Mouse (Mus musculus) left cerebral cortex, adult 8-10 months (tissue): Measurements from ENCODE around the gene Nfkbib. TPM values are rescaled to one million over a fixed set of nuclear protein-coding genes. Genes with fewer than 3 reads are reported as not detected.
A peak's percentile ranks its signal among the peaks of the same experiment; 100 is the strongest.

Source experiments
- DNase-seq, 2 experiments: peaks; one replicate each; pipeline ENCODE4 v3.0.0; 2022; ENCODE audit warnings: low spot score in 2 of 2
- total RNA-seq, 4 experiments: library from RNA; stranded (reverse); gene quantifications; 2 replicates each; pipeline ENCODE4 v1.2.4; 2022

The Nfkbib gene
- total RNA-seq, 4 experiments from 2014 or later = 32.2 to 34.7 (median 33.3) TPM

DNA sequence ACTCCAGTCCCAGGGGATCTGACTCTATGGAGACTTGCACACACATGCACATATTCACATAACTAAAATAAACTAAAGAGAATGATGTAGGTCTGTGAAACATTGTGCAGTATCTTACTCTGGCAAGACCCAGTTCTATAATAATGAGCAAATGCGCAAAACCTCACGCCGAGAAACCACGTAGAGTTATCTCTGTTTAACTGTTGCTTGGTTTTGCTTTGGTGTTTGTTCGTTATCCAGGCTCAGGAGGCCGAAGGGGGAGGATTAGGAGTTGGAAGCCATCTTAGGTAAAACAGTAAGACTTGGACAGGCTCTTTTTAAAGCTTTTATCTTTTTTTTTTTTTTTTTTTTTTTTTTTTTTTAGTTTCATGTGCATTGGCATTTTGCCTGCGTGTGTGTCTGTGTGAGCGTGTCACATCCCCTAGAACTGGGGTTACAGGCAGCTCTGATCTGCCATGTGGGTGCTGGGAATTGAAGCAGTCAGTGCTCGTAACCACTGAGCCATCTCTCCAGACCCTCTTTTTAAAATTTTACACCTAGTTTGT lies 2.2 kb upstream of the Nfkbib start:
- DNase-seq = no peak

DNA sequence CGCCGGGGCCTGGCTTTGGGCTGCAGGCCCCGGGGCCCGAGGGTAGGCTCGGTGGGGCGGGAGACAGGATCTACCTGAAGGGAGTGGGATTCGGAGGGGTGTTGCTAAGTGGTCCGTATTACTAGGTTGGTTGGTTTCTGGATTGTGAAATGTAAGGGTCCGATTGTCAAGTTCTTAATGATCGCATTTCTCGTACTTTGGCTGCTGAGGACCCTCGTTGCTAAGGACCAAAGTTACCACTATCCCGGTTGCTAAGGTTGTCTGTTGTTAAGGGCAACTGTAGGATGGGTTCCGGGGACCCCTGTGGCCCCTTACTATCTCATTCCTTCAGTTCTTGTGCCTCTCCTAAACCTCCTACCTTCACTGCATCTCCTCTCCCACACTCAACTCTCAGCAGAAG lies 402 bp downstream of the Nfkbib start:
- DNase-seq = no peak

DNA sequence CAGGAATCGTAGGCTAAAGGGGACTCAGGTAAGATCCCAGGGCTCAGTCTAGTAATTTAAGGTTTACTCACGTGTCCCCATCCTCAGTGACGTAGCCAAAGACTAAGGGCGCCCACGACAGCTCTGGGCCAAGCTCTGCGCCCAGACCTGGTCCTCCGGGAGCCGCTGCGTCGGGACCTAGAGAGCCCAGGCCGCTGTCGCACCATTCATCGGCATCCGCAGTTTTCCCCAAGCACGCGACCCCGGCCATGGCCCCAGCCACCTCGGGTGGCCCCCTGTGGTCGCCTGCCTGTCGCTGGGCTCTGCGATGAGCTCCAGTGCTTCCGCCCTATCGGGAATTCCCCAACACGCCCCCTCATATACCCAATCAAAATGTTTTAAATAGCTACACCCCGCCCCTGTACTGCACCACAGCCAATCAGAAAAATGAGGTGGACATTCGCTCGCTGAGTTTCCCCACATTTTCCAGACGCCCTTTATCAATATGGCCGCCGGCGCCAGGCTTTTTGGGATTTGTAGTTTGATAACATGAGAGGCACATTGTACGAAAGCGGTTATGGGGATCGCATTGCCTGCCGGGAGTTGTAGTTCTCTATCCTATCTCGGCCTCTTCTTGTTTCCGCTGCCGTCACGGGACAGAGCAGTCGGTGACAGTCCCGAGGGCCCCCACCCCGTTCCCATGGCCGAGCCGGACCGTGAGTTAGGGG lies 986 bp downstream of the Nfkbib start, which contains the start of gene Sirt2:
Gene Sirt2 (plus strand): TSS at position 563 of the 707 bp plus-strand sequence.
- peak; percentile 95 to 98 for DNase-seq

DNA sequence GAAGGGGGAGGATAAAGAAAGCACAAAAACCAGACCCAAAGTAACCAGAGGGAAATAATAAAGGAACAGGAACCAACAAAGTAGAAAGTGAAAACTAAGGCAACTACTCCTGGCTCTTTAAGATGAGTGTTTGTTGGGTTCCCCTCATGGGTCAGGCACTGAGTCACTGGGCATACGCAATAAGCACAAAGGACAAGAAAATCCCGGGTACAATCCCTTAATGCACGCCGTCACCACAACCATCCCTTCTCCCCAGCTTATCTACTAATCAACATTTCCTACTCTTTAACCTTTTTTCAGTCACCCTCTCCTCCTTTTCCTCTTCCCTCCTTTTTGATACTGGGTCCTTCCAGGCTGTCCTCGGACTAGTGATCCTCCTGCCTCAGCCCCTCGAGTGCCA lies 2.1 kb downstream of the Nfkbib start:
- no peak for DNase-seq

DNA sequence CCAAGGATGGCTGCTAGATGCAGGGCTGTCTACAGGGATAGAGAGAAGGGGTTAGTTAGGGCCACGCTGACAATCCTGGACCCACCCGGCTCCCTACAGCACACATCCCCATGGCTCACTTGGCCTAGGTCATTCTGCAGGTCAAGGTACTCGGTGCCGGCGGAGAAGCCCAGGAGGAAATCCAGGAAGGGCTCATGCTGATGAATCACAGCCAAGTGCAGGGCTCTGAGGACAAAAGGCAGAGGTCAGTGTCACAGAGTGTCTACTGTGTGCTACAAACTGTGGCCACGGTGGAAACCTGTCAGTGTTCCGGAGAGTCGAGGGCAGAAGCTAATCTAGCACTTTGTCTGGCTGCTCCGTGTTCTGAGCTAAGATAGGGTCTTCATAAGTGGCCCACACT lies 5.4 kb downstream of the Nfkbib start:
- DNase-seq = no peak

DNA sequence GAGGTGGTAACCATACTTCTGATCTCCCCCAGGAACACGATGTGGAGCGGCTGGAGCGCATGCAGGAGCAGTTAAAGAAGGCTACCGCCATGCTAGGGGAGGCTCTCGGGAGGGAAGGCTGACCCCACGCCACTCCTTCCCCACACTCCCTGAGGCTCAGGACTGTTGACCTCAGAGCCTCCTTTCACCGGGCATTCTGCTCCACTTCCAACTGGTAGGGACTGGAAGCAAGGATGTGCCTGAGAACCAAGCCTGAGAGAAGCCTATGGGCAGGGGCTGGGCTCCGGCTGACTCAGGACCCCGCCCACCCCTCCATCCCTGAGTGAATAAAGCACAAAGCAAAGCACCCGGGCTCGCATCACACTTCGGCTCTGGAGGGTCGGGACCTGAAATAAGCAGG lies 8.7 kb downstream of the Nfkbib start:
- DNase-seq = no peak

DNA sequence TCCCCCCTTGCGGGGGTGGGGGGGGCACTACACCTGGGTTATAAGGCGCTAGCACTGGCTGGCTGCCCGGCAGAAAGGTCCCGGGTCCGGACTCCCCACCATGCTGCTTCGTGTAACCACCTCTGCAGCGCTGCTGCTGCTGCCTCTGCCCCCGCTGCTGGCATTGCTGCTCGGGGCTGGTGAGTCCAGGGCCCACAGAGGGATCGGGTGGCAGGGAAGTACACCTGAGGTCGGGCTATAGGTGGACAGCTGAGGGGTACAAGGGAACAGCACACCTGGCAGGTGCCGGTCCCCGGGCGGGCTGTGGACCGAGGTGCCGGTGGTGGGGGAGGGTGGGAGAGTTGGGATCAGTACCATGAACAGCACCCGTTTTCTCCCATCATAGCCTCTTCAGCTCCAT lies 11.2 kb downstream of the Nfkbib start, which contains the start of gene Ccer2:
Gene Ccer2 (plus strand): TSS at position 96 of the 400 bp plus-strand sequence.
- DNase-seq = no peak

DNA sequence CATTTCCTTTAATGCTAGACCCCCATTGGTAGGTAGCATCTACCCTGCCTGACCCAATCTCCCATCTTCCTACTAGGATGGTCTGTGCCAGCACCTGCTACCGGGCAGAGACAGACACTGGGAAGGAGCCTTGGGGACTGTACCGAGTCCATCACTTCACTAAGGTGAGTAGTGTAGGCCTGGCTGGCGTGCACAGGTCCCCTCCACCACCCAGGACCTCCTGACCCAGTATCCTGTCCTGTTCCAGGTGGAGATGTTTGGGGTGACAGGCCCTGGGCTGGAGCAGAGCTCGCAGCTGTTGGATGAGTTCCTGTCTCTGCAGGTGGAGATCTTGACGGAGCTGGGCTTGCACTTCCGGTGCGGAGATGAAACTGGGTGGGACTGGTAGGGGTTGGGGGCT lies 17.4 kb downstream of the Nfkbib start:
- no peak for DNase-seq

DNA sequence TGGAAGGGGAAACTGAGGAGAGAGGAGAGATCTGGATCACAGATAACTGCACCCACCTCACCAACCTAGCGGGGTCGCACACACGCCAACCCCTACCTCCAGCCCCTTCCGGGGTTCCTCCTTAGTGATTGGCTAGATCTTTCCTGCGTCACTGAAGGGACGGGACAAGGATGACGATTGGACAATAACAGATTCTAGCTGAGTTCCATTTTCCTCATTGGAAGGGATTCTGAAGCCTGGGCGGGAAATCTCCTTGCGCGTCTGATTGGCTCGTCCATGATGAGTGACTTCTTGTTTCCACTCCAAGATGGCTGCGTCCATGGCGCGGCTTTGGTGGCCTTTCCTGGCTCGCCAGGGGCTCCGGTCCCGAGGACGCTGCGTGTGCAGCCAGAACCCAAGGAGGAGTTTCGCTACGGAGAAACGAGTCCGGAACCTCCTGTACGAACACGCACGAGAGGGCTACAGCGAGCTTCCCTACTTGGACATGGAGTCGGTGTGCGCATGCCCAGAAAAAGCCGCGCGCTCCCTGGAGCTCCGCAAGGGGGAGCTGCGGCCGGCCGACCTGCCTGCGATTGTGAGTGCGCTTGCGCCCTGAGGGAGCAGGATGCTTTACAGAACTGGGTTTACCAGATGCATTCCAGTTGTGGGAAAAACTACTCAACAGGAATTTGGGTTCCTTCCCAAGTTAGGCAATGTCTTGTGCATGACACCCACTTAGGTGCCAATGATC lies 25.4 kb downstream of the Nfkbib start, which contains the start of the genes Mrps12 and Sars2:
Gene Mrps12 (minus strand): TSS at position 112 of the 730 bp plus-strand sequence.
Gene Sars2 (plus strand): TSS at position 284 of the 730 bp plus-strand sequence.
- DNase-seq = peak; percentile 96 to 97

DNA sequence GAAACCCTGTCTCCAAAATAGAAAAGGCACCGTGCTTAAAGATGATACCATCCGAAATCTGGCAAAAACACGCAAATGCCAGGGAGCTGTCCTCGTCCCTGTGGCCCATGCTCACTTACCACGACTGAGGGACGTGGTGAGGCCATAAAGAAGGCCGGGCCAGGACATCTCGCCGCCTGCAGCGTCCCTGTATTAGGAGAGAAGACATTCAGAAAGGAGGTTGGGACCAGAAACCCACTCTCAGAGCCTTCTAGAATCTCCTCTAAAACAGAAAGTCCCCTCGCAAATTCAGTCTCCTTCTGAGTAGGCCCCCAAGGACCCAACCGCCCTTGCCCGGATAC lies 26.0 kb downstream of the Nfkbib start:
- DNase-seq = no peak

DNA sequence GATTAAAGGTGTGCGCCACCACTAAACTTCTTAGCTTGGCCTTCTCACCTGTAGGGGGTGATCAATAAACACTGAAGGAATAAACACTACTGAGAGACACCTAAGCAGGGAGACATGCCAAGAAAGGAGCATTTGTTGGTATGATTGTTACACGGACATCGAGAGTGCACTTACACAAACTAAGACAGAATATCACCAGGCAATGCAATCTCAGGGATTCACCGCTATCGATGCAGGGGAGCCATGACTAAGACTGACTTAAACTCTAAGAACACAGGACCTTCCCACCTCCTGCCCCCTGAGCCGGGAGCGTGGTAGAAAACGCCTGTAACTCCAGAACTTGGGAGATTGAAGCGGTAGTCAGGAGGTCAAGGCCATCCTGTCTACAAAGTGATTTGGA lies 26.4 kb downstream of the Nfkbib start:
- no peak for DNase-seq

DNA sequence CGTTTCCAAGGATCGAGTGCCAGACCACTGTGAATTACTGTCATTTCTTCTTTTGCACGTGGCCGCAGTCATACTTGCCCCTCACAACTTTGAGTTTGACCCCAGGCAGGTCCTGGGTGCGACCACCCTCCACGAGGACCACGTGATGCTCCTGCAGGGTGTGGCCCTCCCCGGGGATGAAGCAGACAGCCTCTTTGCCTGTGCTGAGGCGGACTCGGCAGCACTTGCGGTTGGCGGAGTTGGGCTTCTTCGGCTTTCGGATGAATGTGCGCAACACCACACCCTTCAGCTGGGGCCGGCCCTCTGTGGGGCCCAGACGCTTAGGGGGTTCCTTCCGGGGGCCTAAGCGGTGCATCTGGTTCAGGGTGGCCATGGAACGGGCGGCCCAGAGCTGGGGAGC lies 27.5 kb downstream of the Nfkbib start:
- DNase-seq = no peak

DNA sequence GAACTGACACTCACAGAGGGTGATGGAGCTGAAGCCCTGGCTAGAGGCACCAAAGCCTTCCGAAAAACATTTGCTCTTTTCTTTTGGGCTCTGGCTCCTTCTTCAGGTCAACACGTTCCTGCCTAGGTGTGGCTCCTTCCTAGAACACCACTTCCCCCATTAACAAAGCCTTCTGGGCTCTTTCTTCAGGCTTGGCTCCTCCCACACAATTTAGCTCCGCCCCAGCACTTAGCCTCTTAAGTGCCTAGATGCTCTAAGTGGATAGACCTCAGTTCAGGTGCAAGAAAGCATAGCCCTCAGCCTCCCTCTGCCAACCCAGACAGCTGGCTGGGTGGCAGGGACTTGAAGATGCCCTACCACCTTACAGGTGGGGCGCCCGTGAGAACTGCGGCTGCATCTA lies 31.6 kb downstream of the Nfkbib start:
- DNase-seq = no peak

DNA sequence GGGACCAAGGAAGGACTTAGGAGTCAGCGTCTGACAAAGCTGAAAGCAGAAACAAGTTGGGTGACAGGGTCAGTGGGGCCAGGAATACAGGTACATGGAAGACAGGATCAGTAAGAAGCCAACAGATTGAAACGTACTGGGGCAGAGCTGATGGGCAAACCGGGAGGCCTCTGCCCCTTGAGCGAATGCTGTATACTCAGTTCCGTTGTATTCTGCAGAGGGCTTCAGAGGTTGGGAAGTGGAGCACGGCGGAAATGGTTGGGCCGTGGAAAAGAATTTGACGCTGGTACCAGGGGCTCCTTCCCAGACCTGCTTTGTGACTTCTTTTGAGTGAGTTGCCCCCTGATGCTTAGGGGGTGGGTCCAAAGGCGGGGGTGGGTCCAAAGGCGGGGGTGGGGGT lies 34.1 kb downstream of the Nfkbib start:
- no peak for DNase-seq

DNA sequence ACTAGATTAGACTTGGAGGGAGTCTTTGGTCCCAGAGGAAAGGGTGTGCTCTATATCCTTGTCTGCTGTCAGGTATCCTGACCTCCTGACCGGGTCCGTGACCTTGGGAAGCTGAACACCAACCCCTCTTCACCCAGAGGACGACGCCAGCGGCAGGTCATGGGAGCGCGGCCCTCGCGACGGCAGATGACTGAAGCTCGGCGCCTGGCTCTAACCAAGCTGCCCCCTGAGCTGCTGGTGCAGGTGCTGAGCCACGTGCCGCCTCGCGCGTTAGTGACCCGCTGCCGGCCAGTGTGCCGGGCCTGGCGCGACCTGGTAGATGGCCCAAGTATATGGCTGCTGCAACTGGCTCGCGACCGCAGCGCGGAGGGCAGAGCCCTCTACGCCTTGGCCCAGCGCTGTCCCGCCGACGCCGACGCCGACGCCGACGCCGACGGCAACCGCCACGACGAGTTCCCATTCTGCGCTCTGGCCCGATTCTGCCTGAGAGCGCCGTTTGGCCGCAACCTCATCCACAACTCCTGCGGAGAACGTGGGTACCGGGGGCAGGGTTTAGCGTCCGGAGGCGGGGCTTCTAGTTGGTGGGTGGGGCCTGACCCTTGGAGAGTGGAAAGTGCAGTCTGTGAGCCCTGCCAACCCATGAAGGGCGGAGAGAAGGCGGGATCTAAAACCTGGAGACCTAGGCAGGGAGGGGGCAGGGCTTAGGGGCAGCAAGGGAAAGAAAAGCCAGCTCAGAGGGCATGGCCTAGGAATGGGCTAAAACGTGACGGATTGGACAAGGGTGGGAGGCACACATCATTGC lies 34.8 kb downstream of the Nfkbib start:
- DNase-seq = no peak

DNA sequence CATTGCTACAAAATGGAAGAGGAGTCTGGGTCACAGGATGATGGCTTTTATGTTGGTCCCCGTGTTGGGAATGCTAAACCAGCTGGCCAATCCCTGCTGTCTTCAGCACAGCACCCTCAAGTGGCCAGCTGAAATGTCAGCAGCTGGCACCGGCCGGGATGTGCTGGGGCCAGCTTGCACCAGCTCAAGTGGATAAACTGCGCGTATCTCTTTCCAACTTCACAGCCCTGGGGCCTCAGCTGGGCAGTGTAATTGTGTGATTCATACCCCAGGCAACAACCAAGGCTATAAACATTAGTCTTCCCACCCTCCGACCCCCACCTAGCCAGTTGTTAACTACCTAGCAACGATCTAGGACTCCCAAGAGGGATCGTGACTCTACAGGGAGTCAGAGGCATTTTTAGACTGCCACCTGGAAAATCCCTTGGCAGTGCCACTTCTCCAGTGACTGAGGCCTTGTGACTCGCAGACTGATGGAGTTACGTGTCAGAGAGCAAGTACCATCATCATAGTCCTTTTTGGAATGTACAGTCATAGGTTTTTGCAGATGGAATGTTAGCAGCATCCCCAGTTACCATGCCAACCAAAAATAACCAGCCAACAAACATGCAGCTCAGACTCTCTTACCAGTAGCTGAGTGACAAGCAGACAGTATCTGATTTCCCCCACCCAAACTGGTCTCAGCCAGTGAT lies 39.5 kb downstream of the Nfkbib start:
- peak in 1 of 2 experiments; percentile 54 for DNase-seq

DNA sequence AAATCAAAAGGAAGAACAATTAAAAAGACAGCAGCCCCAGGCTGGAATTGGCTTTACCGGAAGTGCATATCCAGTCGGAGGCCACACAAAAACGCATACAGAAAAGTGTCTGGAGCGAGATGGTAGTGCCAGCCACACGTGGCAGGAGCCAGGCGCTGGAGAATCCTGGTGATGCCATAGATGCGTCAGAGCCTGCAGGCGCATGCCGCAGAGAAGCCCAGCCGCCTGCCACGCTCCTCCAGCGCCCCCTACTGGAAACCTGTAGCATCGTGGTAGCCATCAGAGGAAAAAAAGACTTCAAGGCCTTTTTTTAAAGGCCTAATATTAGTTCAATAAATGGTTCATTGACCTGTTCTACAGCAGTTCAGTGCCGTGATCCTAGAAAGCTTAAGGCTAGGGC lies 40.7 kb downstream of the Nfkbib start:
- peak; percentile 59 to 81 for DNase-seq

DNA sequence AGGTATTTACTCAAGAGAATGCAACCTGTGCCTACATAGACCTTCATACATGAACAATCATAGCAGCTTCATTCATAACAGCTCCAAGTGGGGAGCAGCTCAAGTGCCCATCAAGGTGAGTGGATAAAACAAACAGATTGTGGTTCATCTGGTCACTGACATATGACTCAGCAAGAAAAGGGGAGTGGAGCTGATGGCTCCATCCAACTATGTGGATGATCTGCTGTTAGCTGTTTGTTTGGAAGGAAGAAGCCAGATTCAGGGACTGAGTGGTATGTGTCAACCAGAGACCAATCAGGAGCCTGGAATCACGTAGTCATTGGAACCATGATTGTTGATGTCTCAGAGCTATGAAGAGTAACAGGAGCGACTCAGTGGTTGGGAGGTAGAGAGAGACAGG lies 42.7 kb downstream of the Nfkbib start:
- DNase-seq = no peak

DNA sequence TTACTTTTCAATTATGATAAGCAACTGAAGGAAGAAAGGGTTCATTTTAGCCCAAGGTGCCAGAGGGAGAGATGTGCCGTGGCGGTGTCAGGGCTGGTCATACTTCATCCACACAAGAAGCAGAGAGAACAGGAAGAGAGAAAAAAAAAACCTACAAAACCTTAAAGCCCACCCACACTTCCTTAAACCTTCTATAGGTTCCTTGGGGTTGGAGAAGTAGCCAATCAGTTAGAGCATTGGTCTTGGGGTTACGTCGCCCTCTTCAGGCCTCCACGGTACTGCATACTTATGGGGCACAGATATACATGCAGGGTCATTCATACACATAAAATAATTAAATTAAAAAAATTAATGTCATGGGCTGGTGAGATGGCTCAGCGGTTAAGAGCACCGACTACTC lies 45.2 kb downstream of the Nfkbib start:
- no peak for DNase-seq

DNA sequence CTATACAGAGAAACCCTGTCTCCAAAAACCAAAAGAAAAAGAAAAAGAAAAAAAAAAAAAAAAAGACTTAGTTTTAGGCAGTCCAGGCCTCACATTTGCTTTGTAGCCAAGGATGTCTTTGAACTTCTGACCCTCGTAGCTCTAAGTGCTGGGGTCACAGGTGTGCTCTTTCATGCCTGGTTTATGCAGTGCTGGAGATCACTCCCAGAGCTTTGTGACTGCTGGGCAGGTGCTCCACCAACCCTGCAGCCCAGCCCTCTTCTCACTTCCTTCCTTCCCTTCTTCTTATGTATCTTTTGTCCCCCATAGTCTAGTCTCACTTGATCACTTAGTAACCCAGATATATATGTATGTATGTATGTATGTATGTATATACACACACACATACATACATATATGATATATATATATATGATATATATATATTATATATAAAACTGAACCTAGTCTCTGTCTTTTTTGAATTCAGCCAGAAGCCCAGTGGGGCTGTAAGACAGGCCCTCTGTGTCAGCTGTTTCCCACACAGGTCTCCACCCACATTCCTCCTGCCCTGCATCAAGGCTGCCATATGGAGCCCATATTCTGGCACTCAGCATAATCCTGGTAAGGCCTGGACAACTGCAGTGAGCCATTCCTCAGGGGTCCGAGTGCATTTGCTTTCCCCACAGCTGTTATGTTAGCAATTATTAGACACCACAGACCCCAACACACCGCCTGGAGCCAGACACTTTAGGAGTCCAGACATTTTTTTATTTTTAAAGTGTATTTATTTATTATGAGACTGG lies 46.4 kb downstream of the Nfkbib start:
- no peak for DNase-seq
